Mouse (Mus musculus): ENCODE data around the gene Rad23b. TPM values are rescaled to one million over a fixed set of nuclear protein-coding genes. Genes with fewer than 3 reads are reported as not detected.
"Not testable (repeated sequence)": the region's sequence is repeated elsewhere in the genome, so short reads cannot be mapped to it uniquely, and the experiment has no call there.

The Rad23b gene
- total and polyA plus RNA-seq, 3 experiments = 200 to 270 TPM; not detected in 1

- Histone ChIP-seq H3K9me3 (replicated peaks; ENCODE audit: insufficient read depth, low read length) (no peaks in the 10 kb centered on the region), H3K36me3 (ENCODE audit: control insufficient read depth in 1 of 2, insufficient read depth in 2 of 2, low read length in 2 of 2) (peaks cover 0 to 18% of the 10 kb centered on the region in 2 experiments; a peak in 2 of 4 replicates), H3K27ac (ENCODE audit: control insufficient read depth, low read depth, low read length) (peak overlapping the region; percentile 9; the same call in 1 of the 2 replicates), H3K4me1 (ENCODE audit: control insufficient read depth in 1 of 2, insufficient read depth in 2 of 2, low read length in 2 of 2) (peaks cover 11 to 24% of the 10 kb centered on the region in 2 experiments), H3K4me3 (ENCODE audit: control insufficient read depth in 1 of 2, insufficient read depth in 1 of 2, low read depth in 2 of 2, low read length in 2 of 2) (peak overlapping the region in 1 of 2 experiments; percentile 15; a peak in 1 of 4 replicates), H3K27me3 (ENCODE audit: control insufficient read depth in 1 of 2, insufficient read depth in 2 of 2, low read length in 2 of 2) (no peaks in the 10 kb centered on the region), H3K9ac (ENCODE audit: control insufficient read depth, low read depth, low read length, poor library complexity, severe bottlenecking) (no peak overlapping the region), H3K79me2 (ENCODE audit: control insufficient read depth, insufficient read depth, low read length, poor library complexity) (no peaks in the 10 kb centered on the region)
- DNase-seq (ENCODE audit: low read depth, low spot score) = peak; percentile 53
- TF ChIP-seq TBP (IDR thresholded peaks at IDR 0.05; ENCODE audit: low read depth, low read length) (0 out of 2 replicates have a peak, but pooled peaks have one; percentile 48), POLR2AphosphoS2 (IDR thresholded peaks at IDR 0.05; ENCODE audit: low read length) (no peak), ZC3H11A (IDR thresholded peaks at IDR 0.05; ENCODE audit: low read depth, low read length) (no peak), SMC3 (IDR thresholded peaks at IDR 0.05; ENCODE audit: low read depth, low read length) (no peak)
Measured at GRCm38 (mm10) chr4:55327508-55327907, 22.3 kb upstream of the Rad23b start.

- peaks cover 9 to 17% of the 10 kb centered on the region in 2 experiments for H3K4me1 ChIP-seq (ENCODE audit: control insufficient read depth in 1 of 2, insufficient read depth in 2 of 2, low read length in 2 of 2)
- no peak overlapping the region for H3K4me3 ChIP-seq (ENCODE audit: control insufficient read depth in 1 of 2, insufficient read depth in 1 of 2, low read depth in 2 of 2, low read length in 2 of 2)
- no peaks in the 10 kb centered on the region for H3K79me2 ChIP-seq (ENCODE audit: control insufficient read depth, insufficient read depth, low read length, poor library complexity)
- no peak for DNase-seq (ENCODE audit: low read depth, low spot score)
- H3K36me3 ChIP-seq (ENCODE audit: control insufficient read depth in 1 of 2, insufficient read depth in 2 of 2, low read length in 2 of 2) = peaks cover 0 to 11% of the 10 kb centered on the region in 2 experiments; a peak in 2 of 4 replicates
- no peak overlapping the region for H3K9ac ChIP-seq (ENCODE audit: control insufficient read depth, low read depth, low read length, poor library complexity, severe bottlenecking)
- H3K27ac ChIP-seq (ENCODE audit: control insufficient read depth, low read depth, low read length) = no peak overlapping the region
- H3K9me3 ChIP-seq (replicated peaks; ENCODE audit: insufficient read depth, low read length) = no peaks in the 10 kb centered on the region
- H3K27me3 ChIP-seq (ENCODE audit: control insufficient read depth in 1 of 2, insufficient read depth in 2 of 2, low read length in 2 of 2) = no peaks in the 10 kb centered on the region
- TF ChIP-seq ETS1 (IDR thresholded peaks at IDR 0.05; ENCODE audit: low read depth, low read length) (no peak), E2F4 (IDR thresholded peaks at IDR 0.05; ENCODE audit: borderline replicate concordance, low read depth, low read length) (no peak)
Measured at GRCm38 (mm10) chr4:55328471-55328870, 21.4 kb upstream of the Rad23b start.

- H3K9ac ChIP-seq (ENCODE audit: control insufficient read depth, low read depth, low read length, poor library complexity, severe bottlenecking); H3K79me2 ChIP-seq (ENCODE audit: control insufficient read depth, insufficient read depth, low read length, poor library complexity): not testable (repeated sequence)
Measured at GRCm38 (mm10) chr4:55328928-55329327, 20.9 kb upstream of the Rad23b start.

GRCm38 (mm10) chr4:55329621-55330346 lies 20.1 kb upstream of the Rad23b start:
- no peaks in the 10 kb centered on the region for H3K9me3 ChIP-seq (replicated peaks; ENCODE audit: insufficient read depth, low read length)
- H3K27ac ChIP-seq (ENCODE audit: control insufficient read depth, low read depth, low read length) = no peak overlapping the region
- H3K79me2 ChIP-seq (ENCODE audit: control insufficient read depth, insufficient read depth, low read length, poor library complexity) = no peaks in the 10 kb centered on the region
- H3K36me3 ChIP-seq (ENCODE audit: control insufficient read depth in 1 of 2, insufficient read depth in 2 of 2, low read length in 2 of 2) = peaks cover 0 to 9% of the 10 kb centered on the region in 2 experiments; a peak in 2 of 4 replicates
- no peak for DNase-seq (ENCODE audit: low read depth, low spot score)
- H3K4me1 ChIP-seq (ENCODE audit: control insufficient read depth in 1 of 2, insufficient read depth in 2 of 2, low read length in 2 of 2) = peaks cover 12 to 17% of the 10 kb centered on the region in 2 experiments
- no peaks in the 10 kb centered on the region for H3K27me3 ChIP-seq (ENCODE audit: control insufficient read depth in 1 of 2, insufficient read depth in 2 of 2, low read length in 2 of 2)
- H3K9ac ChIP-seq (ENCODE audit: control insufficient read depth, low read depth, low read length, poor library complexity, severe bottlenecking) = no peak overlapping the region
- H3K4me3 ChIP-seq (ENCODE audit: control insufficient read depth in 1 of 2, insufficient read depth in 1 of 2, low read depth in 2 of 2, low read length in 2 of 2) = no peak overlapping the region
- TF ChIP-seq ZNF384 (IDR thresholded peaks at IDR 0.05; ENCODE audit: low read depth, low read length) = no peak

More at GRCm38 (mm10) chr4:55328928-55329327, 20.9 kb upstream of the Rad23b start:
- H3K9me3 ChIP-seq (replicated peaks; ENCODE audit: insufficient read depth, low read length); DNase-seq (ENCODE audit: low read depth, low spot score); H3K36me3 ChIP-seq (ENCODE audit: control insufficient read depth in 1 of 2, insufficient read depth in 2 of 2, low read length in 2 of 2); H3K4me3 ChIP-seq (ENCODE audit: control insufficient read depth in 1 of 2, insufficient read depth in 1 of 2, low read depth in 2 of 2, low read length in 2 of 2); H3K27ac ChIP-seq (ENCODE audit: control insufficient read depth, low read depth, low read length); H3K27me3 ChIP-seq (ENCODE audit: control insufficient read depth in 1 of 2, insufficient read depth in 2 of 2, low read length in 2 of 2): not testable (repeated sequence)
- H3K4me1 ChIP-seq (ENCODE audit: control insufficient read depth in 1 of 2, insufficient read depth in 2 of 2, low read length in 2 of 2) = peaks cover 9 to 17% of the 10 kb centered on the region in 2 experiments

Data from MEL (cell line).